Mouse (Mus musculus): ENCODE measurements around the gene Tead3. TPM values are rescaled to one million over a fixed set of nuclear protein-coding genes. Genes with fewer than 3 reads are reported as not detected.

Tead3 gene
- total and polyA plus RNA-seq, 3 experiments = 0.42 TPM; not detected in 2

GRCm38 (mm10) chr17:28327673-28328325, 22.8 kb downstream of the Tead3 start:
- Histone ChIP-seq H3K4me1 (ENCODE audit: control insufficient read depth in 1 of 2, insufficient read depth in 2 of 2) (peaks cover 9 to 26% of the 10 kb centered on the region in 2 experiments), H3K4me2 (ENCODE audit: insufficient read depth, low read depth, poor library complexity, severe bottlenecking) (peak overlapping the region; percentile 52), H3K4me3 (replicated peaks in 1 of 3; ENCODE audit: low read depth in 2 of 3, low read length in 2 of 3, poor library complexity in 1 of 3) (peak overlapping the region in 1 of 3 experiments; percentile 100), H3K9ac (ENCODE audit: insufficient read depth, low read depth) (peak overlapping the region; percentile 23; the same call in 1 of the 2 replicates), H3K27me3 (replicated peaks) (no peaks in the 10 kb centered on the region), H3K27ac (ENCODE audit: insufficient read depth, low read depth) (no peak overlapping the region), H3K36me3 (replicated peaks in 1 of 2; ENCODE audit: control insufficient read depth in 1 of 2, insufficient read depth in 1 of 2, low read length in 1 of 2) (peaks cover 39 to 72% of the 10 kb centered on the region in 2 experiments), H3K9me3 (replicated peaks; ENCODE audit: low read length) (peaks cover 7% of the 10 kb centered on the region), H3K79me2 (replicated peaks; ENCODE audit: control insufficient read depth, extremely low read depth, insufficient read depth, poor library complexity, severe bottlenecking) (peaks cover 15% of the 10 kb centered on the region)
- in situ Hi-C loops (cut with MboI; ENCODE audit: low pct_ligation_motif_present, low pct_unique_long_range_greater_than_20kb, low sequenced_read_pairs) (no loop called here), dilution Hi-C loops (cut with MboI; ENCODE audit: extremely low pct_ligation_motif_present, extremely low pct_unique_long_range_greater_than_20kb, low sequenced_read_pairs) (no loop called here)
- no peak for DNase-seq (ENCODE audit: extremely low read depth)
- TF ChIP-seq JUN (IDR thresholded peaks at IDR 0.05; ENCODE audit: insufficient read depth, low read depth, low read length) (no peak), MAX (IDR thresholded peaks at IDR 0.05; ENCODE audit: low read length) (no peak), CTCF (conservative IDR thresholded peaks at IDR 0.05 in 1 of 2, IDR thresholded peaks at IDR 0.05 in 1 of 2; ENCODE audit: low read depth in 2 of 2, low read length in 2 of 2) (no peak), RAD21 (IDR thresholded peaks at IDR 0.05; ENCODE audit: low read depth, low read length) (no peak), POLR2A (IDR thresholded peaks at IDR 0.05; ENCODE audit: low read depth, low read length) (no peak), PAX5 (IDR thresholded peaks at IDR 0.05; ENCODE audit: low read length) (no peak), BHLHE40 (IDR thresholded peaks at IDR 0.05; ENCODE audit: low read depth, low read length) (no peak), EP300 (IDR thresholded peaks at IDR 0.05; ENCODE audit: low read length) (no peak), UBTF (IDR thresholded peaks at IDR 0.05; ENCODE audit: low read depth, low read length) (no peak), JUND (conservative IDR thresholded peaks at IDR 0.05; ENCODE audit: low read depth, low read length) (no peak), POLR2AphosphoS2 (IDR thresholded peaks at IDR 0.05; ENCODE audit: low read depth, low read length) (no peak), MEF2A (IDR thresholded peaks at IDR 0.05; ENCODE audit: borderline replicate concordance, low read depth, low read length) (no peak), ZNF384 (IDR thresholded peaks at IDR 0.05; ENCODE audit: low read depth, low read length) (no peak), ZC3H11A (IDR thresholded peaks at IDR 0.05; ENCODE audit: low read depth, low read length) (no peak), USF2 (conservative IDR thresholded peaks at IDR 0.05; ENCODE audit: low read depth, low read length) (no peak), CHD1 (IDR thresholded peaks at IDR 0.05; ENCODE audit: low read depth, low read length) (no peak), ETS1 (conservative IDR thresholded peaks at IDR 0.05; ENCODE audit: low read depth, low read length) (no peak), KAT2A (IDR thresholded peaks at IDR 0.05; ENCODE audit: insufficient replicate concordance, low read length) (no peak), IRF4 (IDR thresholded peaks at IDR 0.05; ENCODE audit: low read depth, low read length) (no peak)

- dilution Hi-C loops (cut with MboI; ENCODE audit: extremely low pct_ligation_motif_present, extremely low pct_unique_long_range_greater_than_20kb, low sequenced_read_pairs) (no loop called here), in situ Hi-C loops (cut with MboI; ENCODE audit: low pct_ligation_motif_present, low pct_unique_long_range_greater_than_20kb, low sequenced_read_pairs) (no loop called here)
- Histone ChIP-seq H3K9ac (ENCODE audit: insufficient read depth, low read depth) (no peak overlapping the region), H3K36me3 (replicated peaks in 1 of 2; ENCODE audit: control insufficient read depth in 1 of 2, insufficient read depth in 1 of 2, low read length in 1 of 2) (peaks cover 46 to 81% of the 10 kb centered on the region in 2 experiments), H3K4me3 (replicated peaks in 1 of 3; ENCODE audit: low read depth in 2 of 3, low read length in 2 of 3, poor library complexity in 1 of 3) (no peak overlapping the region), H3K4me2 (ENCODE audit: insufficient read depth, low read depth, poor library complexity, severe bottlenecking) (no peak overlapping the region), H3K79me2 (replicated peaks; ENCODE audit: control insufficient read depth, extremely low read depth, insufficient read depth, poor library complexity, severe bottlenecking) (peaks cover 15% of the 10 kb centered on the region), H3K4me1 (ENCODE audit: control insufficient read depth in 1 of 2, insufficient read depth in 2 of 2) (peaks cover 5 to 20% of the 10 kb centered on the region in 2 experiments), H3K27me3 (replicated peaks) (no peaks in the 10 kb centered on the region), H3K27ac (ENCODE audit: insufficient read depth, low read depth) (no peak overlapping the region), H3K9me3 (replicated peaks; ENCODE audit: low read length) (peaks cover 7% of the 10 kb centered on the region)
- DNase-seq (ENCODE audit: extremely low read depth) = no peak
- no peak for TF ChIP-seq ZMIZ1 (IDR thresholded peaks at IDR 0.05; ENCODE audit: low read depth, low read length)
- TF ChIP-seq POLR2AphosphoS2 (IDR thresholded peaks at IDR 0.05; ENCODE audit: low read depth, low read length) = no peak
- no peak for TF ChIP-seq USF2 (conservative IDR thresholded peaks at IDR 0.05; ENCODE audit: low read depth, low read length)
- TF ChIP-seq MYC (IDR thresholded peaks at IDR 0.05; ENCODE audit: low read depth, low read length) = no peak
- no peak for TF ChIP-seq IRF4 (IDR thresholded peaks at IDR 0.05; ENCODE audit: low read depth, low read length)
- TF ChIP-seq CHD2 (IDR thresholded peaks at IDR 0.05; ENCODE audit: low read length) = no peak
- TF ChIP-seq USF1 (IDR thresholded peaks at IDR 0.05; ENCODE audit: low read depth, low read length) = no peak
- no peak for TF ChIP-seq POLR2A (IDR thresholded peaks at IDR 0.05; ENCODE audit: low read depth, low read length)
- no peak for TF ChIP-seq ZC3H11A (IDR thresholded peaks at IDR 0.05; ENCODE audit: low read depth, low read length)
- TF ChIP-seq TBP (conservative IDR thresholded peaks at IDR 0.05; ENCODE audit: low read depth, low read length) = no peak
- TF ChIP-seq CHD1 (IDR thresholded peaks at IDR 0.05; ENCODE audit: low read depth, low read length) = no peak
- no peak for TF ChIP-seq NELFE (IDR thresholded peaks at IDR 0.05; ENCODE audit: low read depth, low read length)
- no peak for TF ChIP-seq ETS1 (conservative IDR thresholded peaks at IDR 0.05; ENCODE audit: low read depth, low read length)
- TF ChIP-seq E2F4 (IDR thresholded peaks at IDR 0.05; ENCODE audit: insufficient replicate concordance, low read depth, low read length) = no peak
- no peak for TF ChIP-seq RAD21 (IDR thresholded peaks at IDR 0.05; ENCODE audit: low read depth, low read length)
- no peak for TF ChIP-seq TCF12 (IDR thresholded peaks at IDR 0.05; ENCODE audit: low read depth, low read length)
These were observed 23.7 kb downstream of the Tead3 start for GRCm38 (mm10) chr17:28326951-28327350.
